ENCODE assay signal across 21 mouse cellular contexts in the genomic region with DNA sequence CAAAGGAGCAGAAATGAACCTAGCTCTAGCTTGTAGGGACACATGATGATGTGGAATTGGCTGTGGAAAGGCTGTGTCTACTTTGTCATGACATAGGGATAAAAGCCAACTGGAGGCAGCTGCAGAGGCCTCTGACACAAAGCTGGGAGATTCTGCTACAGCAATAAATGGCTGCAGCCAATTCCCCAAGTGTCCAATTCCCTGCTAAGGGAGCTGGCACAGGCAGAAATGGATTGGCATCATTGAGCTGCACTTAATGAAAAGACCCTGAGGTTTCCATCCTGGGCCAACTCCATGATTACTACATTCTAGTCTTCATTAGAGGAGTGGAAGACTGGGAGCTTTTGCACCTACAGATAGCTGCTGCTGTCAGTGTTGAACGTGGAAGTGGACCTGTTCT. TPM values are rescaled to one million over a fixed set of nuclear protein-coding genes. Genes with fewer than 3 reads are reported as not detected.
"Had no signal": no experiment of that assay in that cellular context is flagged by ENCODE, and none has a peak within 500 bp of the region (broad histone marks: within the 10 kb centered on the region; RNA-seq: fewer than 3 reads in every experiment).

No protein-coding gene starts in this region.

- H3K9me3 ChIP-seq: limb, embryonic 10.5 days; liver, embryonic 15.5 days; megakaryocyte, embryonic 14.5 days; midbrain, embryonic 12.5 days had no signal

- H3K4me2 ChIP-seq: liver, embryonic 11.5 days; liver, embryonic 15.5 days; midbrain, embryonic 12.5 days had no signal

- DNase-seq: kidney, adult 9 months; kidney, postnatal 10 days; kidney, postnatal 4 days; lung, adult 2 months; lung, postnatal 10 days; right cerebral cortex, postnatal 4 days; spleen, adult 18-20 months; thymus, adult 18-20 months; thymus, postnatal 14 days had no signal

- H3K36me3 ChIP-seq: limb, embryonic 10.5 days; liver, embryonic 15.5 days; midbrain, embryonic 12.5 days had no signal

- H3K27ac ChIP-seq: layer of hippocampus, adult 2 months; limb, embryonic 10.5 days; liver, embryonic 15.5 days; macrophage; midbrain, embryonic 12.5 days had no signal

- H3K27me3 ChIP-seq: liver, embryonic 15.5 days; megakaryocyte, embryonic 14.5 days had no signal

- H3K4me1 ChIP-seq: limb, embryonic 10.5 days; liver, embryonic 15.5 days; megakaryocyte, embryonic 14.5 days had no signal

- H3K4me3 ChIP-seq: layer of hippocampus, adult 2 months; limb, embryonic 10.5 days; liver, embryonic 15.5 days; megakaryocyte, embryonic 14.5 days; midbrain, embryonic 12.5 days had no signal

- H3K9ac ChIP-seq: liver, embryonic 15.5 days; midbrain, embryonic 12.5 days had no signal

- ATAC-seq: midbrain, embryonic 16.5 days had no signal

RNA-seq across cellular contexts. Expression of gene Gm11096, which starts 44.8 kb away (rescaled TPM):
- total RNA-seq: layer of hippocampus, adult 2 months; layer of hippocampus, postnatal 10 days; neutrophil, adult 5-6 weeks had no signal
- polyA plus RNA-seq: limb, embryonic 10.5 days; limb, embryonic 14.5 days; liver, embryonic 11.5 days; liver, embryonic 15.5 days; lung, adult 2 months; macrophage; midbrain, embryonic 12.5 days; midbrain, embryonic 16.5 days; stomach, embryonic 14.5 days had no signal
